Mouse (Mus musculus): ENCODE results near the gene Gm10718. TPM values are rescaled to one million over a fixed set of nuclear protein-coding genes. Genes with fewer than 3 reads are reported as not detected.
"Not testable (repeated sequence)": the region's sequence is repeated elsewhere in the genome, so short reads cannot be mapped to it uniquely, and the experiment has no call there.

Gm10718 gene
- total RNA-seq (2012; rRNA removed) (0.38 and 0.47 TPM in 2 replicates), total RNA-seq (2014; rRNA removed) (not detected in 2 replicates), polyA plus RNA-seq (2012; ENCODE audit: insufficient read length, low read depth) (not detected in 2 replicates)

DNA sequence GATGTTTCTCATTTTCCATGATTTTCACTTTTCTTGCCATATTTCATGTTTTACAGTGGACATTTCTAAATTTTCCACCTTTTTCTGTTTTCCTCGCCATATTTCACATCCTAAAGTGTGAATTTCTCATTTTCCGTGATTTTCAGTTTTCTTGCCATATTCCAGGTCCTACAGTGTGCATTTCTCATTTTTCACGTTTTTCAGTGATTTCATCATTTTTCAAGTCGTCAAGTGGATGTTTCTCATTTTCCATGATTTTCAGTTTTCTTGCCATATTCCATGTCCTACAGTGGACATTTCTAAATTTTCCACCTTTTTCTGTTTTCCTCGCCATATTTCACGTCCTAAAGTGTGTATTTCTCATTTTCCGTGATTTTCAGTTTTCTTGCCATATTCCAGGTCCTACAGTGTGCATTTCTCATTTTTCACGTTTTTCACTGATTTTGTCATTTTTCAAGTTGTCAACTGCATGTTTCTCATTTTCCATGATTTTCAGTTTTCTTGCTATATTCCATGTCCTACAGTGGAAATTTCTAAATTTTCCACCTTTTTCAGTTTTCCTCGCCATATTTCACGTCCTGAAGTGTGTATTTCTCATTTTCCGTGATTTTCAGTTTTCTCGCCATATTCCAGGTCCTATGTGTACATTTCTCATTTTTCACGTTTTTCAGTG is at the start of gene Gm10718:
Gene Gm10718 (plus strand): TSS at position 236 of the 673 bp plus-strand sequence.
- H3K4me1 ChIP-seq (ENCODE audit: control insufficient read depth in 1 of 2, insufficient read depth in 2 of 2); H3K27ac ChIP-seq (ENCODE audit: insufficient read depth, low read depth); in situ Hi-C loops (cut with MboI; ENCODE audit: low pct_ligation_motif_present, low pct_unique_long_range_greater_than_20kb, low sequenced_read_pairs); H3K9ac ChIP-seq (ENCODE audit: insufficient read depth, low read depth); H3K27me3 ChIP-seq (replicated peaks); H3K36me3 ChIP-seq (replicated peaks in 1 of 2; ENCODE audit: control insufficient read depth in 1 of 2, insufficient read depth in 1 of 2, low read length in 1 of 2); H3K4me3 ChIP-seq (replicated peaks in 1 of 3; ENCODE audit: low read depth in 2 of 3, low read length in 2 of 3, poor library complexity in 1 of 3); DNase-seq (ENCODE audit: extremely low read depth); dilution Hi-C loops (cut with MboI; ENCODE audit: extremely low pct_ligation_motif_present, extremely low pct_unique_long_range_greater_than_20kb, low sequenced_read_pairs); H3K79me2 ChIP-seq (replicated peaks; ENCODE audit: control insufficient read depth, extremely low read depth, insufficient read depth, poor library complexity, severe bottlenecking); H3K4me2 ChIP-seq (ENCODE audit: insufficient read depth, low read depth, poor library complexity, severe bottlenecking); H3K9me3 ChIP-seq (replicated peaks; ENCODE audit: low read length): not testable (repeated sequence)

DNA sequence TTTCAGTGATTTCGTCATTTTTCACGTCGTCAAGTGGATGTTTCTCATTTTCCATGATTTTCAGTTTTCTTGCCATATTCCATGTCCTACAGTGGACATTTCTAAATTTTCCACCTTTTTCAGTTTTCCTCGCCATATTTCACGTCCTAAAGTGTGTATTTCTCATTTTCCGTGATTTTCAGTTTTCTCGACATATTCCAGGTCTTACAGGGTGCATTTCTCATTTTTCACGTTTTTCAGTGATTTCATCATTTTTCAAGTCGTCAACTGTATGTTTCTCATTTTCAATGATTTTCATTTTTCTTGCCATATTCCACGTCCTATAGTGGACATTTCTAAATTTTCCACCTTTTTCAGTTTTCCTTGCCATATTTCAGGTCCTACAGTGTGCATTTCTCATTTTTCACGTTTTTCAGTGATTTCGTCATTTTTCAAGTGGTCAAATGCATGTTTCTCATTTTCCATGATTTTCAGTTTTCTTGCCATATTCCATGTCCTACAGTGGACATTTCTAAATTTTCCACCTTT is 22.8 kb upstream of the Gm10718 start, which contains the start of gene Gm10722:
Gene Gm10722 (plus strand): TSS at position 478 of the 528 bp plus-strand sequence.
- H3K9me3 ChIP-seq (replicated peaks; ENCODE audit: low read length); H3K79me2 ChIP-seq (replicated peaks; ENCODE audit: control insufficient read depth, extremely low read depth, insufficient read depth, poor library complexity, severe bottlenecking); DNase-seq (ENCODE audit: extremely low read depth); in situ Hi-C loops (cut with MboI; ENCODE audit: low pct_ligation_motif_present, low pct_unique_long_range_greater_than_20kb, low sequenced_read_pairs); H3K27ac ChIP-seq (ENCODE audit: insufficient read depth, low read depth); H3K36me3 ChIP-seq (replicated peaks in 1 of 2; ENCODE audit: control insufficient read depth in 1 of 2, insufficient read depth in 1 of 2, low read length in 1 of 2); H3K27me3 ChIP-seq (replicated peaks); H3K9ac ChIP-seq (ENCODE audit: insufficient read depth, low read depth); H3K4me1 ChIP-seq (ENCODE audit: control insufficient read depth in 1 of 2, insufficient read depth in 2 of 2); H3K4me2 ChIP-seq (ENCODE audit: insufficient read depth, low read depth, poor library complexity, severe bottlenecking); dilution Hi-C loops (cut with MboI; ENCODE audit: extremely low pct_ligation_motif_present, extremely low pct_unique_long_range_greater_than_20kb, low sequenced_read_pairs): not testable (repeated sequence)
- peak within 1 kb of the TSS in 1 of 3 experiments; percentile 1 for H3K4me3 ChIP-seq (replicated peaks in 1 of 3; ENCODE audit: low read depth in 2 of 3, low read length in 2 of 3, poor library complexity in 1 of 3)

DNA sequence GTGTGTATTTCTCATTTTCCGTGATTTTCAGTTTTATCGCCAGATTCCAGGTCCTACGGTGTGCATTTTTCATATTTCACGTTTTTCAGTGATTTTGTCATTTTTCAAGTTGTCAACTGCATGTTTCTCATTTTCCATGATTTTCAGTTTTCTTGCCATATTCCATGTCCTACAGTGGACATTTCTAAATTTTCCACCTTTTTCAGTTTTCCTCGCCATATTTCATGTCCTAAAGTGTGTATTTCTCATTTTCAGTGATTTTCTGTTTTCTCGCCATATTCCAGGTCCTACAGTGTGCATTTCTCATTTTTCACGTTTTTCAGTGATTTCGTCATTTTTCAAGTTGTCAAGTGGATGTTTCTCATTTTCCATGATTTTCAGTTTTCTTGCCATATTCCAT is 22.3 kb upstream of the Gm10718 start:
- not testable (repeated sequence) for DNase-seq (ENCODE audit: extremely low read depth)

DNA sequence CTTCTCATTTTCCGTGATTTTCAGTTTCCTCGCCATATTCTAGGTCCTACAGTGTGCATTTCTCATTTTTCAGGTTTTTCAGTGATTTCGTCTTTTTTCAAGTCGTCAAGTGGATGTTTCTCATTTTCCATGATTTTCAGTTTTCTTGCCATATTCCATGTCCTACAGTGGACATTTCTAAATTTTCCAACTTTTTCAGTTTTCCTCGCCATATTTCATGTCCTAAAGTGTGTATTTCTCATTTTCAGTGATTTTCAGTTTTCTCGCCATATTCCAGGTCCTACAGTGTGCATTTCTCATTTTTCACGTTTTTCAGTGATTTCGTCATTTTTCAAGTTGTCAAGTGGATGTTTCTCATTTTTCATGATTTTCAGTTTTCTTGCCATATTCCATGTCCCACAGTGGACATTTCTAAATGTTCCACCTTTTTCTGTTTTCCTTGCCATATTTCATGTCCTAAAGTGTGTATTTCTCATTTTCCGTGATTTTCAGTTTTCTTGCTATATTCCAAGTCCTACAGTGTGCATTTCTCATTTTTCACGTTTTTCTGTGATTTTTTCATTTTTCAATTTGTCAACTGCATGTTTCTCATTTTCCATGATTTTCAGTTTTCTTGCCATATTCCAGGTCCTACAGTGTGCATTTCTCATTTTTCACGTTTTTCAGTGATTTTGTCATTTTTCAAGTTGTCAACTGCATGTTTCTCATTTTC is 21.2 kb upstream of the Gm10718 start:
- DNase-seq (ENCODE audit: extremely low read depth); H3K9ac ChIP-seq (ENCODE audit: insufficient read depth, low read depth); H3K9me3 ChIP-seq (replicated peaks; ENCODE audit: low read length); H3K4me3 ChIP-seq (replicated peaks in 1 of 3; ENCODE audit: low read depth in 2 of 3, low read length in 2 of 3, poor library complexity in 1 of 3); H3K27me3 ChIP-seq (replicated peaks); in situ Hi-C loops (cut with MboI; ENCODE audit: low pct_ligation_motif_present, low pct_unique_long_range_greater_than_20kb, low sequenced_read_pairs); H3K4me1 ChIP-seq (ENCODE audit: control insufficient read depth in 1 of 2, insufficient read depth in 2 of 2); H3K36me3 ChIP-seq (replicated peaks in 1 of 2; ENCODE audit: control insufficient read depth in 1 of 2, insufficient read depth in 1 of 2, low read length in 1 of 2); H3K4me2 ChIP-seq (ENCODE audit: insufficient read depth, low read depth, poor library complexity, severe bottlenecking); dilution Hi-C loops (cut with MboI; ENCODE audit: extremely low pct_ligation_motif_present, extremely low pct_unique_long_range_greater_than_20kb, low sequenced_read_pairs); H3K27ac ChIP-seq (ENCODE audit: insufficient read depth, low read depth); H3K79me2 ChIP-seq (replicated peaks; ENCODE audit: control insufficient read depth, extremely low read depth, insufficient read depth, poor library complexity, severe bottlenecking): not testable (repeated sequence)
- TF ChIP-seq CTCF (conservative IDR thresholded peaks at IDR 0.05 in 1 of 2, IDR thresholded peaks at IDR 0.05 in 1 of 2; ENCODE audit: low read depth in 2 of 2, low read length in 2 of 2), result 0 out of 4 replicates have a peak, but pooled peaks of 1 of the 2 experiments have one; percentile 13

More for the DNA sequence above, 22.3 kb upstream of the Gm10718 start:
- dilution Hi-C loops (cut with MboI; ENCODE audit: extremely low pct_ligation_motif_present, extremely low pct_unique_long_range_greater_than_20kb, low sequenced_read_pairs); H3K4me2 ChIP-seq (ENCODE audit: insufficient read depth, low read depth, poor library complexity, severe bottlenecking); in situ Hi-C loops (cut with MboI; ENCODE audit: low pct_ligation_motif_present, low pct_unique_long_range_greater_than_20kb, low sequenced_read_pairs); H3K79me2 ChIP-seq (replicated peaks; ENCODE audit: control insufficient read depth, extremely low read depth, insufficient read depth, poor library complexity, severe bottlenecking); H3K4me1 ChIP-seq (ENCODE audit: control insufficient read depth in 1 of 2, insufficient read depth in 2 of 2); H3K27ac ChIP-seq (ENCODE audit: insufficient read depth, low read depth); H3K27me3 ChIP-seq (replicated peaks); H3K36me3 ChIP-seq (replicated peaks in 1 of 2; ENCODE audit: control insufficient read depth in 1 of 2, insufficient read depth in 1 of 2, low read length in 1 of 2); H3K9me3 ChIP-seq (replicated peaks; ENCODE audit: low read length); H3K4me3 ChIP-seq (replicated peaks in 1 of 3; ENCODE audit: low read depth in 2 of 3, low read length in 2 of 3, poor library complexity in 1 of 3); H3K9ac ChIP-seq (ENCODE audit: insufficient read depth, low read depth): not testable (repeated sequence)

DNA sequence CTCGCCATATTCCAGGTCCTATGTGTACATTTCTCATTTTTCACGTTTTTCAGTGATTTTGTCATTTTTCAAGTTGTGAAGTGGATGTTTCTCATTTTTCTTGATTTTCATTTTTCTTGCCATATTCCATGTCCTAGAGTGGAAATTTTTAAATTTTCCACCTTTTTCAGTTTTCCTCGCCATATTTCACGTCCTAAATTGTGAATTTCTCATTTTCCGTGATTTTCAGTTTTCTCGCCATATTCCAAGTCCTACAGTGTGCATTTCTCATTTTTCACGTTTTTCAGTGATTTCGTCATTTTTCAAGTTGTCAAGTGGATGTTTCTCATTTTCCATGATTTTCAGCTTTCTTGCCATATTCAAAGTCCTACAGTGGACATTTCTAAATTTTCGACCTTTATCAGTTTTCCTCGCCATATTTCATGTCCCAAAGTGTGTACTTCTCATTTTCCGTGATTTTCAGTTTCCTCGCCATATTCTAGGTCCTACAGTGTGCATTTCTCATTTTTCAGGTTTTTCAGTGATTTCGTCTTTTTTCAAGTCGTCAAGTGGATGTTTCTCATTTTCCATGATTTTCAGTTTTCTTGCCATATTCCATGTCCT is 20.5 kb upstream of the Gm10718 start, which contains the start of gene Gm11168:
Gene Gm11168 (plus strand): TSS at position 553 of the 603 bp plus-strand sequence.
- H3K36me3 ChIP-seq (replicated peaks in 1 of 2; ENCODE audit: control insufficient read depth in 1 of 2, insufficient read depth in 1 of 2, low read length in 1 of 2); H3K9ac ChIP-seq (ENCODE audit: insufficient read depth, low read depth); in situ Hi-C loops (cut with MboI; ENCODE audit: low pct_ligation_motif_present, low pct_unique_long_range_greater_than_20kb, low sequenced_read_pairs); H3K79me2 ChIP-seq (replicated peaks; ENCODE audit: control insufficient read depth, extremely low read depth, insufficient read depth, poor library complexity, severe bottlenecking); DNase-seq (ENCODE audit: extremely low read depth); H3K4me3 ChIP-seq (replicated peaks in 1 of 3; ENCODE audit: low read depth in 2 of 3, low read length in 2 of 3, poor library complexity in 1 of 3); dilution Hi-C loops (cut with MboI; ENCODE audit: extremely low pct_ligation_motif_present, extremely low pct_unique_long_range_greater_than_20kb, low sequenced_read_pairs); H3K27me3 ChIP-seq (replicated peaks); H3K4me1 ChIP-seq (ENCODE audit: control insufficient read depth in 1 of 2, insufficient read depth in 2 of 2); H3K9me3 ChIP-seq (replicated peaks; ENCODE audit: low read length); H3K4me2 ChIP-seq (ENCODE audit: insufficient read depth, low read depth, poor library complexity, severe bottlenecking); H3K27ac ChIP-seq (ENCODE audit: insufficient read depth, low read depth): not testable (repeated sequence)

All from CH12.LX (cell line).